In the genomic region with DNA sequence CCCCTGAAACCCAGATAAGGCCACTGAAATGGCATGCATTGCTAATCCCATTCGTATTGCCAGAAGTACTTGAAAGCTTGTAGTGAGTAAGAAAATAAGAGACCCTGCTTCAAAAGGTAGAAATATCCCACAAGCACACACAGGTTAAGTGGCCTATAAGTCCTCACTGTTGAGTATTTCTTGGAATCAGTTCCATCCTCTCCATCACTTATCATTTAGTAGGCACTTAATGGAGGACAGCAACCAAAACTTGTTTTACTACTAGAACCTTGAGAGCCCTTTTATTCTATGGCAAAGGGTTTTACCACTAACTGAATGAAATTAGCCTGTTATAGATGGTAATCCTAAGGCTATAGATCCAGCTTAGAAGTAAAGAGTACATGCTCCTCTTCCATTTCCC, we compare ENCODE assay signal across 21 mouse cellular contexts. TPM values are rescaled to one million over a fixed set of nuclear protein-coding genes. Genes with fewer than 3 reads are reported as not detected.
"Had no signal": no experiment of that assay in that cellular context is flagged by ENCODE, and none has a peak within 500 bp of the region (broad histone marks: within the 10 kb centered on the region; RNA-seq: fewer than 3 reads in every experiment).

No protein-coding gene starts in this region.

- H3K4me2 ChIP-seq: liver, embryonic 13.5 days; midbrain, embryonic 13.5 days; neural tube, embryonic 12.5 days; neural tube, embryonic 15.5 days had no signal

- ATAC-seq: lung, postnatal 0 days; midbrain, embryonic 13.5 days; midbrain, embryonic 16.5 days had no signal

- DNase-seq: kidney, adult 18-20 months; kidney, adult 9 months; kidney, postnatal 14 days; kidney, postnatal 4 days; layer of hippocampus, adult 9-11 months; liver, embryonic 13.5 days; lung, adult 18-20 months; right cerebral cortex, adult 18-20 months; right cerebral cortex, postnatal 14 days; right cerebral cortex, postnatal 4 days; thymus, adult 2 months; thymus, postnatal 14 days; thymus, postnatal 4 days had no signal

- H3K4me1 ChIP-seq: midbrain, embryonic 13.5 days; neural tube, embryonic 12.5 days; neural tube, embryonic 15.5 days had no signal

- H3K27ac ChIP-seq: liver, embryonic 13.5 days; macrophage; midbrain, embryonic 13.5 days; neural tube, embryonic 12.5 days; neural tube, embryonic 15.5 days; stomach, postnatal 0 days had no signal

- H3K27me3 ChIP-seq: liver, embryonic 13.5 days; midbrain, embryonic 13.5 days; neural tube, embryonic 12.5 days; neural tube, embryonic 15.5 days had no signal

- H3K9ac ChIP-seq: liver, embryonic 13.5 days; midbrain, embryonic 13.5 days; neural tube, embryonic 12.5 days; neural tube, embryonic 15.5 days had no signal

- H3K4me3 ChIP-seq: liver, embryonic 13.5 days; midbrain, embryonic 13.5 days; neural tube, embryonic 12.5 days; neural tube, embryonic 15.5 days had no signal

- H3K9me3 ChIP-seq: liver, embryonic 13.5 days; midbrain, embryonic 13.5 days; neural tube, embryonic 12.5 days; neural tube, embryonic 15.5 days had no signal

RNA-seq across cellular contexts. Expression of gene B3gnt7, which starts 45.5 kb away (rescaled TPM):
- total RNA-seq: liver, adult 2 months had no signal
